Mouse (Mus musculus): ENCODE data around the gene Masp2. TPM values are rescaled to one million over a fixed set of nuclear protein-coding genes. Genes with fewer than 3 reads are reported as not detected.

Masp2 gene
- polyA plus RNA-seq, 1 experiment, result not detected

GRCm38 (mm10) chr4:148664021-148664420, 61.7 kb downstream of the Masp2 start:
- no peak overlapping the region for H3K27ac ChIP-seq (ENCODE audit: insufficient read depth, low read depth, low read length)

More at GRCm38 (mm10) chr4:148664021-148664420, 61.7 kb downstream of the Masp2 start:
- TF ChIP-seq POLR2A (IDR thresholded peaks at IDR 0.05; ENCODE audit: borderline replicate concordance, low read depth, low read length), result no peak
- TF ChIP-seq CTCF (IDR thresholded peaks at IDR 0.05; ENCODE audit: low read depth, low read length), result no peak
- no peak overlapping the region for H3K4me3 ChIP-seq (ENCODE audit: insufficient read depth, low read length)
- H3K4me1 ChIP-seq (ENCODE audit: control insufficient read depth, insufficient read depth, low read length), result peaks cover 36% of the 10 kb centered on the region

Other genes starting within 250 kb of the Masp2 start
- gene Ubiad1, start 157.8 kb upstream of the Masp2 start, polyA plus RNA-seq (2012; ENCODE audit: insufficient read depth, insufficient read length, missing spikeins), result 5.1 and 6.9 TPM in 2 replicates
- gene Mtor, start 153.9 kb upstream of the Masp2 start, polyA plus RNA-seq (2012; ENCODE audit: insufficient read depth, insufficient read length, missing spikeins), result 10.0 and 14.1 TPM in 2 replicates
- 0.68 TPM in 1 of 2 replicates, not detected in the other for gene Angptl7, start 102.1 kb upstream of the Masp2 start, polyA plus RNA-seq (2012; ENCODE audit: insufficient read depth, insufficient read length, missing spikeins)
- gene Exosc10, start 44.1 kb upstream of the Masp2 start, polyA plus RNA-seq (2012; ENCODE audit: insufficient read depth, insufficient read length, missing spikeins), result 35.1 and 36.9 TPM in 2 replicates
- gene Srm, start 11.1 kb upstream of the Masp2 start, polyA plus RNA-seq (2012; ENCODE audit: insufficient read depth, insufficient read length, missing spikeins), result 7.3 and 9.3 TPM in 2 replicates
- gene Tardbp, start 24.5 kb downstream of the Masp2 start, polyA plus RNA-seq (2012; ENCODE audit: insufficient read depth, insufficient read length, missing spikeins), result 180 and 197 TPM in 2 replicates
- not detected in 2 replicates for gene Gm572, start 40.8 kb downstream of the Masp2 start, polyA plus RNA-seq (2012; ENCODE audit: insufficient read depth, insufficient read length, missing spikeins)
- gene Casz1, start 201.9 kb downstream of the Masp2 start, polyA plus RNA-seq (2012; ENCODE audit: insufficient read depth, insufficient read length, missing spikeins), result 1.0 and 1.3 TPM in 2 replicates

Data from bone marrow macrophage, adult 2 months (primary cell).